Mouse (Mus musculus) kidney, adult 2 months (tissue): ENCODE measurements around the gene Dnah6. TPM values are rescaled to one million over a fixed set of nuclear protein-coding genes. Genes with fewer than 3 reads are reported as not detected.

Source experiments
- DNase-seq: peaks from one replicate; pipeline ENCODE4 v3.0.0; 2021
- H3K27ac ChIP-seq: fragments of 200-500 bp; 2 replicates; pipeline ENCODE4 v1.5.1; 2012; ENCODE audit warnings: low read depth, low read length, control low read depth, inconsistent platforms; ENCODE audit not compliant: insufficient read depth
- H3K27me3 ChIP-seq: fragments of 200-500 bp; replicated peaks from 2 replicates; pipeline ENCODE4 v1.6.1; 2012; ENCODE audit warnings: mild to moderate bottlenecking, moderate library complexity, low read length, inconsistent platforms; ENCODE audit not compliant: control insufficient read depth, insufficient read depth
- H3K36me3 ChIP-seq: fragments of 200-500 bp; 2 replicates; pipeline ENCODE4 v1.6.1; 2012; ENCODE audit warnings: mild to moderate bottlenecking, moderate library complexity, low read length, inconsistent platforms; ENCODE audit not compliant: control insufficient read depth, insufficient read depth
- H3K4me1 ChIP-seq: fragments of 200-500 bp; 2 replicates; pipeline ENCODE4 v1.6.1; 2011; ENCODE audit warnings: low read length; ENCODE audit not compliant: control insufficient read depth, insufficient read depth
- H3K4me3 ChIP-seq: fragments of 200-500 bp; 2 replicates; pipeline ENCODE4 v1.5.1; 2011; ENCODE audit warnings: mild to moderate bottlenecking, low read depth, low read length, control low read depth; ENCODE audit not compliant: insufficient read depth
- CTCF ChIP-seq: fragments of 200-500 bp; conservative IDR thresholded peaks from 2 replicates; pipeline ENCODE4 v1.5.1; 2011; ENCODE audit warnings: low read depth, mild to moderate bottlenecking, control low read depth, low read length, moderate library complexity, mixed read lengths; ENCODE audit not compliant: insufficient read depth, insufficient read length
- POLR2A ChIP-seq: fragments of 200-500 bp; IDR thresholded peaks from one replicate; pipeline ENCODE4 v1.6.1; 2011; ENCODE audit warnings: low read depth, low read length, control low read depth
- WGBS: fragments of 180-500 bp; shearing (Covaris S2); methylation state at CpG from one replicate; pipeline ENCODE4 v1.1.7; 2018; 5-methylcytosine and 5-hydroxymethylcytosine counted together
- polyA plus RNA-seq: library from polyadenylated mRNA; depleted of rRNA; stranded (reverse); fragments of >200 nt; gene quantifications from 2 replicates; pipeline ENCODE4 v1.2.3, GENCODE M21; 2012

Gene Dnah6
- polyA plus RNA-seq, 1 experiment = 0.03 TPM

DNA sequence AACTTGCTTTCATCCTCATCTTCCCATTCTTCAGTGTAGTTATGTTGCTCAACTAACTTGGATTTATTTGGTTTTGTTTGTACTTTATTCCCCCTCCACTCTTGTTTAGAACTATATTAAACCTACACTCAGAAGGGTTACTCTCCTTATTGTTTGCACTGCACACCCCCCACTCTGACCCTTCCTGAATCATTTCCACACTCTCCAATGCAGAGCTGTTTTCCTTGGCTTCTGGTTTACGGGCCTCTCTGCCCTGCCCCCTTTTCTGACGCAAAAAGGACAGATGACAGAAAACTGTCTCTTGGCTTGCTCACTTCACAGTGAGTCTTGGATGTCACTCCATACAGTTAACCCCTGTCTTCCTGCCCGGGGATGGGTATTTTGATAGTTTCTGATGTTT lies 38.5 kb downstream of the Dnah6 start:
- 51% methylated on average over 3 of the region's 3 CpGs for WGBS
- H3K27me3 ChIP-seq = no peaks in the 10 kb centered on the region
- H3K4me3 ChIP-seq = no peak overlapping the region
- no peak for DNase-seq
- no peak overlapping the region for H3K27ac ChIP-seq
- no peak for TF ChIP-seq CTCF
- no peak for TF ChIP-seq POLR2A
- no peaks in the 10 kb centered on the region for H3K36me3 ChIP-seq
- H3K4me1 ChIP-seq = no peaks in the 10 kb centered on the region

DNA sequence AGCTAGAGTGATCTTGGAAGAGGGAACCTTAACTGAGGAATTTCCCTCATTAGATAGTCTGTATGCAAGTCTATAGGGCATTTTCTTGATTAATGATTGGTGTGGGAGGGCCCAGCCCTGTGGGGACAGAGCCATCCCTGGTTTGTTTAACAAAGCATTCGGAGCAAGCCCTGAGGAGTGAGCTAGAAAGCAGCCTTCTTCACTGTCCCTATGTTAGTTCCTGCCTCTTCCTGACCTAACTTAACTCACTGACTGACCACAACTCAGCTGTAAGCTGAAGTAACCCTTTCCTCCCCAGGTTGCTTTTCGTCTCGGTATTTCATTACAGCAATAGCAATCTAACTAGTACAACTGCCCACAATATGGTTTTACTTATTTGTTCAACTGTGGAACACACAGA lies 39.0 kb downstream of the Dnah6 start:
- TF ChIP-seq CTCF = no peak
- no peaks in the 10 kb centered on the region for H3K36me3 ChIP-seq
- H3K27me3 ChIP-seq = no peaks in the 10 kb centered on the region
- no peak overlapping the region for H3K4me3 ChIP-seq
- no peaks in the 10 kb centered on the region for H3K4me1 ChIP-seq
- no peak for DNase-seq
- WGBS = 24% methylated on average over 3 of the region's 3 CpGs
- no peak overlapping the region for H3K27ac ChIP-seq

DNA sequence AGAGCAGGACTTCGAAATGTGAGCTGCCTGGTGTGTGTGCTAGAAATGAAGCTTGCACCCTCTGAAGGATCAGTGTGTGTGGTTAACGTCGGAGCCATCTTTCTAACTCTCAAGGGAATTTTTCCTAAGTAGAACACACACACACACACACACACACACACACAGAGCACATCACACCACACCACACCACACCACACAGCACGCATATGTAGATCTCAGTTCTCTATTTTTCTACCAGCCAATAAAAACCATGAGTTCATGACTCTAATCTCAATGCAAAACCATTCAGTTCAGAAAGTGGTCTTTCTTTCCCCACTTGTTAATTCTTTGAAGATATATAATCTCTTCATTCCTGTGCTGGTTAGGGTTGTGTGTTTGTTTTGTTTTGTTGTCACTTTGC lies 39.4 kb downstream of the Dnah6 start:
- WGBS = 58% methylated on average over 4 of the region's 4 CpGs
- TF ChIP-seq CTCF (no peak), POLR2A (no peak)
- Histone ChIP-seq H3K27me3 (no peaks in the 10 kb centered on the region), H3K36me3 (no peaks in the 10 kb centered on the region), H3K4me3 (no peak overlapping the region), H3K4me1 (no peaks in the 10 kb centered on the region), H3K27ac (no peak overlapping the region)
- DNase-seq = no peak

DNA sequence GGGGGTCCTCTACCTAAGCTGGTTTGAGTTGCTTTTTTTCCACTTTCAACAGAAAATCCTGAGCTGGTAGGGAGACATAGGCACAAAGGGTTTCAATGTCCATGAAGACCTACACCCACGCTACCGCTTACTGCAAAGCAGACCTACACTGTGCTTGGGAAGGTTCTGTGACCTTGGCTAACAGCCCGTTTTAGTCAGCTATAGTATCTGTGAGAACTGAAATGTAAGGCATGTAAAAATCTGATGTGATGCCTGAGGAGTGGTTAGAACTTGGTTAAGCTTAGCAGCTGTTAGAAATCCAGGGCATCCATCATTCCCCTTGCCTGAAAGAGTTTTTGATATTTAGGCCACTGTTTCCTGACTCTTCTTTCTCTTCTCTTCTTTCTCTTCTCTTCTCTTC lies 46.3 kb downstream of the Dnah6 start:
- no peaks in the 10 kb centered on the region for H3K4me1 ChIP-seq
- no peak for DNase-seq
- H3K4me3 ChIP-seq = no peak overlapping the region
- 83% methylated on average over 3 of the region's 3 CpGs for WGBS
- H3K27me3 ChIP-seq = no peaks in the 10 kb centered on the region
- no peak for TF ChIP-seq POLR2A
- no peak for TF ChIP-seq CTCF
- no peaks in the 10 kb centered on the region for H3K36me3 ChIP-seq
- no peak overlapping the region for H3K27ac ChIP-seq

DNA sequence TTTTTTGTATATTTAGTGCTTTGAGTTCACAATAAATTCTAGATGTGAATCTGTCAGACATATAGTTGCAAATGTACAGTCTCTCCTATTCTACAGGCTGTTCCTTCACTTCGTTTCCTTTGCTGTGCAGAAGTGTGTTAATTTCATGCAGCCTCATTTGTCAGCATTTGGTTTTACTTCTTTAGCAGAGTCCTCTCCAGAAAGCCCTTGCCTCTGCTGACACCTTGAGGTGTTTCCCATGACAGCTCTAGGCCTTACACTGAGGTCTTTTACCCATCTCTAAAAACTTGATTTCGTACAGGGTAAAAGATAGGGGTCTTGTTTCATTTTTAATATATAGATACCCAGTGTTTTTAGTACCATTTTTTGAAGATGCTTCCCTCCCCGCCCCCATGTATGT lies 54.2 kb downstream of the Dnah6 start:
- Histone ChIP-seq H3K27ac (no peak overlapping the region), H3K27me3 (no peaks in the 10 kb centered on the region), H3K4me3 (no peak overlapping the region), H3K4me1 (no peaks in the 10 kb centered on the region), H3K36me3 (no peaks in the 10 kb centered on the region)
- TF ChIP-seq POLR2A = no peak
- no peak for TF ChIP-seq CTCF
- 78% methylated on average over 3 of the region's 3 CpGs for WGBS
- no peak for DNase-seq

DNA sequence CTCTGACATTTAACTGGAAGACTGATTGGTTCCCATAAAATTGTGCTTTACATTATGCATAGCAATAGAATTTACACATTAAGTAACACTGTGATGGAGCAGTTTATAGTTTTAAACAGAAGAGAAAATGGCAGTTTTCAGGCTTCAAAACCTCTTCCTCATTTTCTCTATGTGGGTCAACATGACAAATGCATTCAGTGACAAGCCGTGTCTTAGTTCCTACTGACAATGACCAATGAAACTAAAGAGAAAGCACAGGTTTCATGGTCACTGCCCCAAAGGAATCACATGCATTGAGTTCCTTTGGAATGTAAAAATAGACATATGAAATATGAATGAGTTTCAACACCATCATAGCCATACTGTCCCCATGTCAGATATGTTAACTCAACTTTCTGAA lies 58.5 kb downstream of the Dnah6 start:
- no peak overlapping the region for H3K27ac ChIP-seq
- 88% methylated on average over 1 of the region's 1 CpGs for WGBS

DNA sequence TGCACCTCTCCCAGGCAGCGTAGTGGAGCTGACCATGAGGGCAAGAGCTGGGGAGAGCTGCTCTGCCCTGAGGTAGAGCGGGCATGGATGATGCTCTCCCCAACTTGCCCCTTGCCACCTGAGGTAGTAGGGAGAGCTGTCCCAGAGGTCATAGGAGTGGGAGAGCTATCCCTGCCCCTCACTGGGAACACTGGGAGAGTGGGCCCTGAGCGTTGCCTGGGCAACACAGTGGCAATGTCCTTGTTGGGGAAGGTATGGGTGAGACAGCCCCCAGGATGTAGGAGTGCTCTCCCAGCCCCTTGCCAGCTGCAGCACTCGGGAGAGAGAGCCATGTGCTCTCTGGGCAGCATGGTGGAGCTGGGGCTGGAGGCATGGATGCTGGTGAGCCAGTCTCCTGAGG lies 60.1 kb downstream of the Dnah6 start:
- TF ChIP-seq POLR2A (no peak), CTCF (no peak)
- H3K4me3 ChIP-seq = no peak overlapping the region
- DNase-seq = no peak
- H3K27ac ChIP-seq = no peak overlapping the region
- WGBS = 87% methylated on average over 4 of the region's 4 CpGs
- no peaks in the 10 kb centered on the region for H3K36me3 ChIP-seq
- no peaks in the 10 kb centered on the region for H3K4me1 ChIP-seq
- H3K27me3 ChIP-seq = no peaks in the 10 kb centered on the region

More for the DNA sequence above, 58.5 kb downstream of the Dnah6 start:
- Histone ChIP-seq H3K4me3 (no peak overlapping the region), H3K36me3 (no peaks in the 10 kb centered on the region), H3K27me3 (no peaks in the 10 kb centered on the region), H3K4me1 (no peaks in the 10 kb centered on the region)
- DNase-seq = no peak
- TF ChIP-seq POLR2A (no peak), CTCF (no peak)

DNA sequence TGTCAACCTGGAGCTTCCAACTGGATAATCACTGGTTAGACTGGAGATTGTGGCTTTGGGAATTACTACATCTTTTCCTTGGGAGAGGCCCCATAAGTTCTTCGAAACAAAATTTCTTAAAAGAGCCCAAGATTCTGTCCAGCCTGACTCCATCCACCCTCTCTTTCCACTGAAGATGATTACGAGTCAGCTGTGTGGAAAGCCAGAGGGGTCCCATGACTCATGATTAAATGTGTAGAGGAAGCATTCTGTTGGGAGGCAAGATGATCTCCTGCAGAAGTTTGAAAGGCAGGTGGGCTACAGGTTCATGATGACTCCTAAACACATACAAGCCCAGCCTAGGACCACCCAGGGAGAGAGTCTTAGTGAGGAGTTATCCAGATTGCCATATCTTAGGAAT lies 66.0 kb downstream of the Dnah6 start:
- Histone ChIP-seq H3K4me3 (no peak overlapping the region), H3K4me1 (no peaks in the 10 kb centered on the region), H3K27ac (no peak overlapping the region), H3K36me3 (no peaks in the 10 kb centered on the region), H3K27me3 (no peaks in the 10 kb centered on the region)
- DNase-seq = no peak
- no peak for TF ChIP-seq CTCF
- no peak for TF ChIP-seq POLR2A
- 80% methylated on average over 2 of the region's 2 CpGs for WGBS
